Mouse (Mus musculus) erythroblast, adult 5-6 weeks (primary cell): ENCODE data around the gene Pik3r5. TPM values are rescaled to one million over a fixed set of nuclear protein-coding genes. Genes with fewer than 3 reads are reported as not detected.

Experiments
- ATAC-seq: replicated peaks from 2 replicates; pipeline ENCODE4 v1.8.0; 2016; ENCODE audit warnings: moderate number of reproducible peaks, mild to moderate bottlenecking, moderate TSS enrichment, inconsistent platforms; ENCODE audit not compliant: poor library complexity, low FRiP score, severe bottlenecking
- total RNA-seq, 2 experiments: library from RNA; stranded (forward) in 1 of 2; stranded (reverse) in 1 of 2; fragments of 150-400 nt in 1 of 2; fragments of 200-764, 138-1000 nt in 1 of 2; gene quantifications; 2 replicates each; pipeline versions ENCODE4 v1.2.3 to v1.2.4; 2015 to 2017; ENCODE audit warnings: low replicate concordance in 2 of 2

Pik3r5 gene
- total RNA-seq, 2 experiments from 2014 or later, result 7.2 to 8.3 TPM

GRCm38 (mm10) chr11:68477661-68478060 lies 45.7 kb downstream of the Pik3r5 start:
- no peak for ATAC-seq

DNA sequence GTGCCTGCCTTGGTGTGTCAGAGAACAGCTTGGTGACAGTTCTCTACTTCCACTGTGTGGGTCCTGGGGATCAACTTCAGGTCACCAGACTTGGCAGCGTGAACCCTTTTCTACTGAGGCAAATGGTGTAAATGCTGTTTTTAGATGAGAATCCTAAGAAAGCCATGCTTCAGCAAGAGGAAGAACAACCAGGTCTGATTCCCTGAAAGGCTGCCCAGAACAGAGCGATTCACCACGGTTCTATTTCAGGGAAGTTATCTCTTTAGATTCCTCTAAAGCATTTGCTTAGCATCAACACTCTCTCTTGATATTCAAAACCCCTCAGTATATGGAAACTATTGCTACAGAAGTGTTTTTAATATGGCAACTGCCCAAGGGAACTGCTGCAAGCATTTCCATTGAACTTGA lies 46.7 kb downstream of the Pik3r5 start:
- no peak for ATAC-seq

DNA sequence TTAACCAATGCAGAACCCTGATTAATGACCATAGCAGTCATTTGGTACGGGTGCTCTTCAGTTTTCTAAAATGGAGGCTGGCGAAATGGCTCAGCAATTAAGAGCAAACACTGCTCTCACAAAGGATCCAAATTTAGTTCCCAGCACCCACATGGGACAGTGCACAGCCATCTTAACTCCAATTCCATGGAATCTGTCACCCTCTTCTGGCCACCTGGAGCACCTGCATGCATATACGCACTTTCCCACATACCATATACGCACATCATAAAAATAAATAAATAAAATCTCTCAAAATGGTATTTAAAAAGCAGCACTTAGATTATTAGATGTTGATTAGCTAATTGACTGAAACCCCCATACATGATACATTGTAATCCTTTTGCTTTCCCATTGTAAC lies 48.7 kb downstream of the Pik3r5 start:
- ATAC-seq, result no peak

DNA sequence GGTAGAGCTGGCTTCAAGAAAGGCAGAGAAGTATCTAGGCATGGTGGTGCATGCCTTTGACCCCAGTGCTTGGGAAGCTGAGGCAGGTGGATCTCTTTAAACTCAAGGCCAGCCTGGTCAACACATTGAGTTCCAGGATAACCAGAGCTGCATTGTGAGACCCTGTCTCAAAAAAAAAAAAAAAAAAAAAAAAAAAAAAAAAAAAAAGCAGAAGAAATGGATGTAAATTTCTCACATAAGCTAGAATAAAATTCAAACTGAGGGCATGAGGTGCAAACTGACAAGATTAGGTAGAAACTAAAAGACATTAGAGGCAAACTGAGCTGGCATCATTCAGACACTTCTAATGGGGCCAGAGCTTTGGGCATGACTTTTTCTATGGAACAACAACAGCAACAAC lies 50.1 kb downstream of the Pik3r5 start:
- no peak for ATAC-seq

DNA sequence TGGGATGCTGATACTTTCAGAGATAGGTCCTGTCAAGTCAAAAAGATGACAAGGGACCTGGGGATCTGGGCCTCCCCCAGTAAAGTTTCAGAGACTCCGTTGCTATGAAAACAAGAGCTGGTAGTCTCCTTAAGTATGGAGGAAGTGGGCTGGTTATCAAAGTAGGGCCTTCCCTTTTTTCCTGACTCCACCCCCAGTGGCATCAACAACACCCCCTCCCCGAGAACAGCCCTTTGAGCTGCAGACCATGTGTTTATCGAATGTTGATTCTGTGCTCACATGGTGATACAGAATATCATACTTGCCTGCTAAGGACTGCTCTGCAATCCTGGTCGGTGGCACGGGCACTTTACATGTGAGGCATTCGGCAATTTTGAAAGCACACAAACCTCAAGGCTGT lies 51.3 kb downstream of the Pik3r5 start:
- no peak for ATAC-seq

- no peak for ATAC-seq
Observed at GRCm38 (mm10) chr11:68484431-68484830, 52.5 kb downstream of the Pik3r5 start.

- ATAC-seq, result peak; percentile 79
Observed at GRCm38 (mm10) chr11:68485206-68485942, 53.5 kb downstream of the Pik3r5 start.

DNA sequence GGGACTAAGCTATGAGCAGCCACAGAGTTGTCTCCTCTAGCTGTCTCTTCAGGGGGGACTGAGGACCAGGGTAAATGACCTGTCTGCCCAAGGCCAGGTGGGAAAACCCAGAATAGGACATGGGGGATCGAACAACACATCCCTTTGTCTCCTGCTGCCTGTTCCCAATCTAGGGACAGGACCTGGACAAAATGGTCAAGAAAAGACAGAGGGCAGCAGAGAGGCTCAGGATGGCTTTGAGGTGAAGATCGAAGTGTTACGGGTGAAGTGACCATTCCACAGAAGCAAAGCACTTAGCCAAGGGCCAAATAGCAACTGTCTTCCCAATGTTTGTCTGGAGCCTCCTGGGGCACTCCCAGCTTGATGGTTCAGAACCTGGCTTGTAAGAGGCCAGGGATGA lies 54.2 kb downstream of the Pik3r5 start:
- no peak for ATAC-seq

- ATAC-seq, result no peak
Observed at GRCm38 (mm10) chr11:68487720-68488119, 55.8 kb downstream of the Pik3r5 start.

DNA sequence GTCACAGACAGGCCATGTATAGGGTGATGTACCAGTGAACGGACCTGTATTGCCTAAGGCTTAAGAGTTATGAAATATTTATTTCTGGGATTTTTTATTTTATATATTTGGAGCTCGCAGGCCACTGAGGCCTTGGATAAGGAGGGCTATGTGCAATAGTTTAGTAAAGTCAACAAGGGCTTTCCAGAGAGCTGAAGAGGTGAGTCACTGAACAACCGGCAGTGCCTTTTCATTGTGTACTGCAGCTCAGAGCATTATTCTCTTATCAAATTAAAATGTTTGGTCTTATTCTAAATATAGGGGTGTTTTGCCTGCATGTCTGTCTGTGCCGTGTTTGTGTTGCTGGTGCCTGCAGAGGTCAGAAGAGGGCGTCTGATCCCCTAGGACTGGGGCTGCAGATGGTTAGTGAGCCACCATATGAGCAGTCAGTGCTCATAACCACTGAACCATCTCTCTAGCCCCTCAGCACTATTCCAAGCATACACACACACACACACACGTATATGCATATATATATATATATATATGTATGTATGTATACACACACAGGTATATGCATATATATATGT lies 56.4 kb downstream of the Pik3r5 start:
- ATAC-seq, result no peak

DNA sequence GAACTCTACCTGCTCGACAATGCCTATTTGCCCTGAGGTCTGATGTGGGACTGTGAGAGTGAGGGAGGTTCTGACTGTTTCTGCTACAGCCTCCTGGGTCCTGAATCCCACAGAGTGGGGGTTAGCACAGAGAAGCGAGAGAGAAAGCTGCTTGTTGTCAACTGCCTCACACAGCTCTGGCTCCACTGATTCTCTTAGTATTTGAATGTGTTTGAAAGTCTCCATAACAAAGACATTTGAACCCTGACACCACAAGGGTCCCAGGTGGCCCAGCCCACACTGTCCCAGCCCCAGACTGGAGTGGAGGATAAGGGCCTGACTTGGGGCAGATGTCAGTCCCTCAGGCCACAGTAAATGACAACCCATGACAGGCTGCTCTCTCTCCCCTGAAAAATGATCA lies 57.3 kb downstream of the Pik3r5 start:
- no peak for ATAC-seq

DNA sequence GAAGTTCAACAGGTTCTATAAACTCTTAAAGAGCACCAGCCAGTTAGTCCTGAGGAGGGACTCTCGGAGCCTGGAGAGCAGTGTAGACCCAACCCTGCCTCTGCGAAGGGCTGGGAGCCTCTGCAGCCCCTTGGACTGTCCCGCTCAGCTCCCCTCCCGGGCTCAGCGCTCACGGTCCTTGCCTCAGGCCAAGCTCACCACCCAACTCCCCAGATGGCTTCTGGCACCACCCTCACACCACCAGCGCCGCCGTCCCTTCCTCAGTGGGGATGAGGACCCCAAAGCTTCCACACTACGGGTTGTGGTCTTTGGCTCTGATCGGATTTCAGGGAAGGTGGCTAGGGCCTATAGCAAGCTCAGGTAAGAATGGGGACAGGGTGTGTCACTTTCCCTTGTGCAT lies 60.7 kb downstream of the Pik3r5 start:
- no peak for ATAC-seq

- no peak for ATAC-seq
Observed at GRCm38 (mm10) chr11:68493760-68494159, 61.8 kb downstream of the Pik3r5 start.

- ATAC-seq, result no peak
Observed at GRCm38 (mm10) chr11:68497081-68497480, 65.2 kb downstream of the Pik3r5 start.

GRCm38 (mm10) chr11:68498517-68498916 lies 66.6 kb downstream of the Pik3r5 start:
- ATAC-seq, result no peak

GRCm38 (mm10) chr11:68498999-68499699 lies 67.2 kb downstream of the Pik3r5 start:
- ATAC-seq, result no peak

GRCm38 (mm10) chr11:68500949-68501350 lies 69.0 kb downstream of the Pik3r5 start:
- ATAC-seq, result no peak

- no peak for ATAC-seq
Observed at GRCm38 (mm10) chr11:68502408-68502807, 70.5 kb downstream of the Pik3r5 start.

GRCm38 (mm10) chr11:68502902-68503629 lies 71.1 kb downstream of the Pik3r5 start, which contains the start of gene Pik3r6:
TSS of gene Pik3r6 (plus strand) at chr11:68503019.
- ATAC-seq, result no peak

DNA sequence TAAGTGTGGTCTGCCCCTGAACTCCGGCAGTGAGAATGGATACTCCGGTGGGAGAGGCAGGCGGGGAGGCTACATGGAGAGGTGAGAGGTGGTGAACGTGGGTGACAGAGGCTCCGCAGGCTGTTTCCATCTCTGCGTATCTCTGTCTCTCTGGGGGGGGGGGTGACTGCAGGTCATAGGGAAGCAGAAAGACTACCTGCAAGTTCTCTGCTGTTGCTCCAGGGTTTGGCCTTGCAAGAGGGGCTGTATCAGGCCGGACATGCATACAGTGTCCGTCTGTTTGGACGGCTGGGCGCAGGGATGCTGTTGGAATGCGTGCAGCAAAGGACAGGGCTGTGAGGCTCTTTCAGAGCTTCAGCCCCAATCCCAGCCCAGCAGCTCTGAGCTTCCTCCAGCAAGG lies 73.0 kb downstream of the Pik3r5 start:
- ATAC-seq, result no peak
